11 mouse cellular contexts compared by ENCODE assay signal in genomic region chr10:81286586-81286985, GRCm38 (mm10). TPM values are rescaled to one million over a fixed set of nuclear protein-coding genes. Genes with fewer than 3 reads are reported as not detected.
DNase-seq lines count a peak whose midpoint lies in the region; ATAC-seq lines count a peak whose summit lies in the region.
"Had no signal": no experiment of that assay in that cellular context is flagged by ENCODE, and none has a peak within 500 bp of the region (broad histone marks: within the 10 kb centered on the region; RNA-seq: fewer than 3 reads in every experiment).

No protein-coding gene starts in this region.

- no peak overlapping the region for H3K4me2 ChIP-seq in forebrain, embryonic 16.5 days (ENCODE audit: low read length)

- no peak overlapping the region for H3K9ac ChIP-seq in forebrain, embryonic 16.5 days (replicated peaks; ENCODE audit: low read depth, low read length)

- no peak for ATAC-seq in forebrain, embryonic 16.5 days
- ATAC-seq in activated CD4-positive, CD25-positive, alpha-beta regulatory T cell, adult 4 months, result no peak

- H3K4me1 ChIP-seq in forebrain, embryonic 10.5 days, result peaks cover 57% of the 10 kb centered on the region
- peaks cover 27% of the 10 kb centered on the region for H3K4me1 ChIP-seq in forebrain, embryonic 16.5 days (replicated peaks; ENCODE audit: control insufficient read depth, insufficient read depth, low read length)

- peaks cover 84% of the 10 kb centered on the region for H3K27me3 ChIP-seq in forebrain, embryonic 10.5 days (ENCODE audit: poor library complexity, severe bottlenecking)
- H3K27me3 ChIP-seq in forebrain, embryonic 16.5 days (replicated peaks; ENCODE audit: control insufficient read depth, insufficient read depth, low read length), result peaks cover 6% of the 10 kb centered on the region

- no peaks in the 10 kb centered on the region for H3K36me3 ChIP-seq in forebrain, embryonic 10.5 days (replicated peaks)
- no peaks in the 10 kb centered on the region for H3K36me3 ChIP-seq in forebrain, embryonic 16.5 days (ENCODE audit: control insufficient read depth, insufficient read depth)

- H3K4me3 ChIP-seq in forebrain, embryonic 10.5 days, result peak overlapping the region; percentile 62; the same call in 1 of the 2 replicates
- no peak overlapping the region for H3K4me3 ChIP-seq in forebrain, embryonic 16.5 days (replicated peaks; ENCODE audit: low read length)

- intact Hi-C loops in left cerebral cortex, postnatal 14 days (cut with DNase I), result loop anchor here (5.0 kb wide), 2 partner anchors 61 to 166 kb away; no protein-coding TSS in a partner anchor

- 45% methylated on average over 6 of the region's 6 CpGs for WGBS in forebrain, embryonic 10.5 days
- WGBS in forebrain, embryonic 16.5 days, result 49% methylated on average over 6 of the region's 6 CpGs

- H3K27ac ChIP-seq in forebrain, embryonic 10.5 days, result no peak overlapping the region
- no peak overlapping the region for H3K27ac ChIP-seq in forebrain, embryonic 16.5 days (ENCODE audit: low read length)

- DNase-seq in forebrain, embryonic 10.5 days (ENCODE audit: extremely low spot score, low spot score), result no peak
- DNase-seq in induced T-regulatory cell, adult 2 months (ENCODE audit: low read depth), result peak; percentile 76
- DNase-seq in liver, result peak; percentile 54
- DNase-seq in naive thymus-derived CD4-positive, alpha-beta T cell, adult 2 months (ENCODE audit: low read depth), result peak; percentile 49
- no peak for DNase-seq in left cerebral cortex, postnatal 14 days (ENCODE audit: low spot score in 2 of 2)
- DNase-seq in right cerebral cortex, postnatal 36 days (ENCODE audit: low spot score in 2 of 2), result no peak
- DNase-seq: adrenal gland, postnatal 14 days; cerebellum, postnatal 36 days; layer of hippocampus, adult 9-11 months had no signal

- no peaks in the 10 kb centered on the region for H3K9me3 ChIP-seq in forebrain, embryonic 10.5 days
- no peaks in the 10 kb centered on the region for H3K9me3 ChIP-seq in forebrain, embryonic 16.5 days (ENCODE audit: control insufficient read depth, low read length)

RNA-seq across cellular contexts. Expression of gene Tjp3, which starts 4.8 kb away (rescaled TPM):
- polyA plus RNA-seq in forebrain, embryonic 10.5 days (2016; fragmentation: Nextera tagmentation; extraction: Ambion mirVana), result 8.8 and 10.1 TPM in 2 replicates
- polyA plus RNA-seq in forebrain, embryonic 16.5 days (2015; fragmentation: Nextera tagmentation; extraction: Ambion mirVana), result 7.3 and 8.3 TPM in 2 replicates
- total RNA-seq in left cerebral cortex, postnatal 14 days (2021), result under 1 TPM; 0.15 to 0.47 TPM
- 1 to 10 TPM; 2.4 to 3.1 TPM for polyA plus RNA-seq in activated CD4-positive, CD25-positive, alpha-beta regulatory T cell, adult 4 months (2017; shearing (Covaris generic))

RNA-seq across cellular contexts. Expression of gene Pip5k1c, which starts 6.2 kb away (rescaled TPM):
- polyA plus RNA-seq in forebrain, embryonic 10.5 days (2016; fragmentation: Nextera tagmentation; extraction: Ambion mirVana), result 60.6 and 62.1 TPM in 2 replicates
- polyA plus RNA-seq in forebrain, embryonic 16.5 days (2015; fragmentation: Nextera tagmentation; extraction: Ambion mirVana), result 138 and 143 TPM in 2 replicates
- 100 to 1,000 TPM; 391 to 396 TPM for total RNA-seq in left cerebral cortex, postnatal 14 days (2021)
- 10 to 100 TPM; 11.1 to 16.9 TPM for polyA plus RNA-seq in activated CD4-positive, CD25-positive, alpha-beta regulatory T cell, adult 4 months (2017; shearing (Covaris generic))

RNA-seq across cellular contexts. Expression of gene Apba3, which starts 19.8 kb away (rescaled TPM):
- 51.9 and 52.1 TPM in 2 replicates for polyA plus RNA-seq in forebrain, embryonic 10.5 days (2016; fragmentation: Nextera tagmentation; extraction: Ambion mirVana)
- 39.1 and 41.6 TPM in 2 replicates for polyA plus RNA-seq in forebrain, embryonic 16.5 days (2015; fragmentation: Nextera tagmentation; extraction: Ambion mirVana)
- total RNA-seq in left cerebral cortex, postnatal 14 days (2021), result 10 to 100 TPM; 34.8 to 35.8 TPM
- polyA plus RNA-seq in activated CD4-positive, CD25-positive, alpha-beta regulatory T cell, adult 4 months (2017; shearing (Covaris generic)), result 10 to 100 TPM; 10.2 to 18.0 TPM

RNA-seq across cellular contexts. Expression of gene Mrpl54, which starts 19.9 kb away (rescaled TPM):
- 217 TPM in 2 replicates for polyA plus RNA-seq in forebrain, embryonic 10.5 days (2016; fragmentation: Nextera tagmentation; extraction: Ambion mirVana)
- polyA plus RNA-seq in forebrain, embryonic 16.5 days (2015; fragmentation: Nextera tagmentation; extraction: Ambion mirVana), result 84.0 and 90.1 TPM in 2 replicates
- 10 to 100 TPM; 39.0 to 41.4 TPM for total RNA-seq in left cerebral cortex, postnatal 14 days (2021)
- 100 to 1,000 TPM; 148 to 166 TPM for polyA plus RNA-seq in activated CD4-positive, CD25-positive, alpha-beta regulatory T cell, adult 4 months (2017; shearing (Covaris generic))

RNA-seq across cellular contexts. Expression of gene Matk, which starts 33.9 kb away (rescaled TPM):
- 3.7 and 5.0 TPM in 2 replicates for polyA plus RNA-seq in forebrain, embryonic 10.5 days (2016; fragmentation: Nextera tagmentation; extraction: Ambion mirVana)
- polyA plus RNA-seq in forebrain, embryonic 16.5 days (2015; fragmentation: Nextera tagmentation; extraction: Ambion mirVana), result 28.8 and 44.2 TPM in 2 replicates
- 100 to 1,000 TPM; 226 to 227 TPM for total RNA-seq in left cerebral cortex, postnatal 14 days (2021)
- polyA plus RNA-seq in activated CD4-positive, CD25-positive, alpha-beta regulatory T cell, adult 4 months (2017; shearing (Covaris generic)), result 10 to 100 TPM; 54.3 to 64.7 TPM

Comparison
In these comparisons a context has a peak if more than half of its experiments do, and no peak if none do; other contexts are left out.
1. DNase-seq: peak in induced T-regulatory cell, adult 2 months (single experiment), liver (single experiment) and naive thymus-derived CD4-positive, alpha-beta T cell, adult 2 months (single experiment); none in forebrain, embryonic 10.5 days (single experiment), left cerebral cortex, postnatal 14 days (0 of 2) and right cerebral cortex, postnatal 36 days (0 of 2).